Mouse (Mus musculus) MN1 (cell line): ENCODE measurements around the gene Prkn.

Experiments
- DNase-seq: peaks from one replicate; pipeline ENCODE4 v3.0.0-alpha.2; 2016; ENCODE audit warnings: low spot score

The Prkn gene

GRCm38 (mm10) chr17:11914451-11914850 lies 1074.3 kb downstream of the Prkn start:
- DNase-seq = no peak

- DNase-seq = peak; percentile 15
Observed at GRCm38 (mm10) chr17:11918123-11918801, 1078.1 kb downstream of the Prkn start.

- DNase-seq = no peak
Observed at GRCm38 (mm10) chr17:11919581-11919980, 1079.4 kb downstream of the Prkn start.

- no peak for DNase-seq
Observed at GRCm38 (mm10) chr17:11921026-11921425, 1080.8 kb downstream of the Prkn start.

- no peak for DNase-seq
Observed at GRCm38 (mm10) chr17:11923989-11924388, 1083.8 kb downstream of the Prkn start.

- DNase-seq = no peak
Observed at GRCm38 (mm10) chr17:11926865-11927386, 1086.7 kb downstream of the Prkn start.

- no peak for DNase-seq
Observed at GRCm38 (mm10) chr17:11931641-11932040, 1091.5 kb downstream of the Prkn start.

GRCm38 (mm10) chr17:11933737-11934136 lies 1093.6 kb downstream of the Prkn start:
- DNase-seq = no peak

GRCm38 (mm10) chr17:11947436-11947835 lies 1107.3 kb downstream of the Prkn start:
- DNase-seq = no peak

- DNase-seq = no peak
Observed at GRCm38 (mm10) chr17:11949551-11950197, 1109.5 kb downstream of the Prkn start.

- DNase-seq = no peak
Observed at GRCm38 (mm10) chr17:11950198-11950594, 1110.0 kb downstream of the Prkn start.

GRCm38 (mm10) chr17:11955317-11955716 lies 1115.1 kb downstream of the Prkn start:
- DNase-seq = no peak

- no peak for DNase-seq
Observed at GRCm38 (mm10) chr17:11960492-11960891, 1120.3 kb downstream of the Prkn start.

- DNase-seq = no peak
Observed at GRCm38 (mm10) chr17:11962808-11963207, 1122.6 kb downstream of the Prkn start.

- no peak for DNase-seq
Observed at GRCm38 (mm10) chr17:11970160-11970559, 1130.0 kb downstream of the Prkn start.

- DNase-seq = peak; percentile 35
Observed at GRCm38 (mm10) chr17:11972550-11972949, 1132.4 kb downstream of the Prkn start.

GRCm38 (mm10) chr17:11972969-11973787 lies 1133.0 kb downstream of the Prkn start:
- DNase-seq = no peak

GRCm38 (mm10) chr17:11975062-11975607 lies 1135.0 kb downstream of the Prkn start:
- DNase-seq = peak; percentile 37

GRCm38 (mm10) chr17:11978260-11978821 lies 1138.2 kb downstream of the Prkn start:
- DNase-seq = no peak

GRCm38 (mm10) chr17:11981666-11982065 lies 1141.5 kb downstream of the Prkn start:
- no peak for DNase-seq

GRCm38 (mm10) chr17:11988110-11988837 lies 1148.1 kb downstream of the Prkn start:
- DNase-seq = peak; percentile 15
